Comparison of ENCODE assay signal across 8 mouse cellular contexts in the genomic region with DNA sequence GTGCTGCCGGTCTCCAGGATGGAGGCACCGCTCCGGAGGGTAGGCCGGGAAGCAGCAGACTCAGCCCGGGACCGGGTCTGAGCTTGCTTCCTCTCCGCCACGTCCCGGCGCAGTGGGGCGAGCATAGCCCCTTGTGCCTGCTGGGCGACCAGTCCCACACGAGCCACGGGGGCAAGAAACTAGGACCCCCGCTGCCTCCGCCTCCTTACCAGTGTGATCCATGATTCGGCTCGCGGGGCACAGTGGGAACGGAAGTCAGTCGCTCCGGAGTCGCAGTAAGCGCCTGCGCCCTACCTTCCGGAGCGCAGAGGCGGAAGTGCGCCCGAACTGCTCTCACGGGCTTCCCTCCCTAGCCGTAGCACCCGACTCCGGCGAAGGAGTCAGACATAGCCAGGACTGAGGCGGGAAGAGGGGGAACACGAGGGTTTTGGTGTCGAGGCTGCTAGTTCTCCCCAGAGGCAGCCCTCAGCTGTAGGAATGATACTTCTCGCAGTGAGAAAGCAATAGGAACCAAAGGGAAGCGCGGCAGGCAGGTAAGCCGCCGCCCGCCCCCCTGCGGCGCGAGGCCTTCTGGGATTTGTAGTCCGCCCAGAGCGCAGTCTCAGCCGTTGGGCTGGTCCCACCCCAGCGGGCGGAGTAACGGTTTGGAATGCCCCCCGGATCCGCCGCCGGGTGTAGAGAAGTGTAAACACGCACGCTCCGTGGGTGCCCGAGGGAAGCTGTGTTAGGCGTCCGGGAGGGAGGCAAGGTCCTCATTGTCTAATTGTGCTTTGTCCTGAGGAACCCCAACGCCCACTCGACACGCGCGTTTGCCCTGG. TPM values are rescaled to one million over a fixed set of nuclear protein-coding genes. Genes with fewer than 3 reads are reported as not detected.
DNase-seq lines count a peak whose midpoint lies in the region; ATAC-seq and TF ChIP-seq lines count a peak whose summit lies in the region.

A gene (minus strand): TSS at position 303 of the 818 bp plus-strand sequence.

- H3K27me3 ChIP-seq in forebrain, embryonic 10.5 days (ENCODE audit: poor library complexity, severe bottlenecking), result no peaks in the 10 kb centered on the region
- H3K27me3 ChIP-seq in heart, embryonic 15.5 days, result no peaks in the 10 kb centered on the region
- no peaks in the 10 kb centered on the region for H3K27me3 ChIP-seq in liver, embryonic 14.5 days (ENCODE audit: control insufficient read depth, insufficient read depth, low read length)
- H3K27me3 ChIP-seq in neural tube, embryonic 11.5 days (ENCODE audit: control insufficient read depth, insufficient read depth, low read length), result no peaks in the 10 kb centered on the region
- no peaks in the 10 kb centered on the region for H3K27me3 ChIP-seq in stomach, postnatal 0 days (ENCODE audit: control insufficient read depth, insufficient read depth, low read length)

- H3K4me3 ChIP-seq in forebrain, embryonic 10.5 days, result peak within 1 kb of the TSS; percentile 90
- H3K4me3 ChIP-seq in heart, embryonic 15.5 days, result peak within 1 kb of the TSS; percentile 96
- H3K4me3 ChIP-seq in liver, embryonic 14.5 days (ENCODE audit: insufficient read depth in 1 of 2, low read depth in 2 of 2, low read length in 2 of 2), result peak within 1 kb of the TSS; percentile 83 to 86
- peak within 1 kb of the TSS; percentile 91 for H3K4me3 ChIP-seq in neural tube, embryonic 11.5 days (ENCODE audit: low read depth, low read length)
- peak within 1 kb of the TSS; percentile 92 for H3K4me3 ChIP-seq in stomach, postnatal 0 days (ENCODE audit: low read depth, low read length)

- peak within 1 kb of the TSS; percentile 94 for H3K9ac ChIP-seq in heart, embryonic 15.5 days
- H3K9ac ChIP-seq in liver, embryonic 14.5 days (replicated peaks), result peak within 1 kb of the TSS; percentile 68
- H3K9ac ChIP-seq in neural tube, embryonic 11.5 days (ENCODE audit: low read length), result peak within 1 kb of the TSS; percentile 90
- H3K9ac ChIP-seq in stomach, postnatal 0 days (ENCODE audit: low read length), result peak within 1 kb of the TSS; percentile 88

- TF ChIP-seq CTCF in liver, embryonic 14.5 days (IDR thresholded peaks at IDR 0.05; ENCODE audit: low read depth), result no peak
- no peak for TF ChIP-seq CTCF in stomach, postnatal 0 days (IDR thresholded peaks at IDR 0.05; ENCODE audit: low read depth)

- peak; percentile 16; the same call in 1 of the 2 replicates for TF ChIP-seq EP300 in liver, embryonic 14.5 days (IDR thresholded peaks at IDR 0.05; ENCODE audit: low read depth)
- no peak for TF ChIP-seq EP300 in stomach, postnatal 0 days (optimal IDR thresholded peaks at IDR 0.05)

- peak; percentile 90 for ATAC-seq in CD4-positive, CD25-positive, alpha-beta regulatory T cell, adult 4 months
- peak; percentile 99 for ATAC-seq in heart, embryonic 15.5 days (replicated peaks; ENCODE audit: insufficient number of reproducible peaks, insufficient read depth, low FRiP score, low read depth)
- peak; percentile 99 for ATAC-seq in liver, embryonic 14.5 days (ENCODE audit: insufficient read depth)
- peak; percentile 97 for ATAC-seq in neural tube, embryonic 11.5 days (ENCODE audit: insufficient read depth, low FRiP score, low TSS enrichment)
- ATAC-seq in stomach, postnatal 0 days (ENCODE audit: low FRiP score, low TSS enrichment), result peak; percentile 99

- H3K4me1 ChIP-seq in forebrain, embryonic 10.5 days, result peaks cover 19% of the 10 kb centered on the region
- H3K4me1 ChIP-seq in heart, embryonic 15.5 days (replicated peaks), result peaks cover 13% of the 10 kb centered on the region
- H3K4me1 ChIP-seq in liver, embryonic 14.5 days (replicated peaks; ENCODE audit: control insufficient read depth in 2 of 2, insufficient read depth in 2 of 2, low read length in 1 of 2), result peaks cover 5 to 7% of the 10 kb centered on the region in 2 experiments; a peak in 3 of 4 replicates
- peaks cover 2% of the 10 kb centered on the region; the same call in 1 of the 2 replicates for H3K4me1 ChIP-seq in neural tube, embryonic 11.5 days (ENCODE audit: control insufficient read depth, insufficient read depth, low read length)
- no peaks in the 10 kb centered on the region for H3K4me1 ChIP-seq in stomach, postnatal 0 days (replicated peaks; ENCODE audit: control insufficient read depth, insufficient read depth)

- H3K4me2 ChIP-seq in heart, embryonic 15.5 days, result peak within 1 kb of the TSS; percentile 85
- peak within 1 kb of the TSS; percentile 95 for H3K4me2 ChIP-seq in liver, embryonic 14.5 days (ENCODE audit: low read depth)
- H3K4me2 ChIP-seq in neural tube, embryonic 11.5 days (ENCODE audit: low read depth), result peak within 1 kb of the TSS; percentile 70
- H3K4me2 ChIP-seq in stomach, postnatal 0 days (replicated peaks; ENCODE audit: low read depth), result peak within 1 kb of the TSS; percentile 78

- H3K36me3 ChIP-seq in forebrain, embryonic 10.5 days (replicated peaks), result peaks cover 4% of the 10 kb centered on the region
- H3K36me3 ChIP-seq in heart, embryonic 15.5 days, result peaks cover under 1% of the 10 kb centered on the region; the same call in 1 of the 2 replicates
- H3K36me3 ChIP-seq in liver, embryonic 14.5 days (replicated peaks; ENCODE audit: control insufficient read depth, insufficient read depth, low read depth), result no peaks in the 10 kb centered on the region
- H3K36me3 ChIP-seq in neural tube, embryonic 11.5 days (ENCODE audit: control insufficient read depth, insufficient read depth, low read length), result no peaks in the 10 kb centered on the region
- no peaks in the 10 kb centered on the region for H3K36me3 ChIP-seq in stomach, postnatal 0 days (ENCODE audit: control insufficient read depth, insufficient read depth, low read length)

- peak within 1 kb of the TSS; percentile 96 for H3K27ac ChIP-seq in forebrain, embryonic 10.5 days
- H3K27ac ChIP-seq in heart, embryonic 15.5 days, result peak within 1 kb of the TSS; percentile 88
- H3K27ac ChIP-seq in liver, embryonic 14.5 days, result peak within 1 kb of the TSS; percentile 7; the same call in 1 of the 2 replicates
- peak within 1 kb of the TSS; percentile 77 for H3K27ac ChIP-seq in neural tube, embryonic 11.5 days (ENCODE audit: low read depth, low read length)
- peak within 1 kb of the TSS; percentile 89 for H3K27ac ChIP-seq in stomach, postnatal 0 days (replicated peaks)

- under 1% methylated on average over 68 of the region's 68 CpGs for WGBS in forebrain, embryonic 10.5 days
- under 1% methylated on average over 68 of the region's 68 CpGs for WGBS in heart, embryonic 15.5 days
- WGBS in liver, embryonic 14.5 days (ENCODE audit: insufficient replicate concordance), result under 1% methylated on average over 68 of the region's 68 CpGs
- WGBS in neural tube, embryonic 11.5 days, result under 1% methylated on average over 65 of the region's 68 CpGs
- WGBS in stomach, postnatal 0 days, result under 1% methylated on average over 68 of the region's 68 CpGs

- DNase-seq in c-Kit-negative CD71-positive TER-119-positive erythroid progenitor cells, embryonic 14.5 days (ENCODE audit: low read depth, low spot score), result peak; percentile 82
- DNase-seq in forebrain, embryonic 10.5 days (ENCODE audit: extremely low spot score, low spot score), result peak; percentile 94
- DNase-seq in kidney, postnatal 25 days, result peak; percentile 95 to 97
- peak; percentile 82 to 84 (median 84) for DNase-seq in liver, embryonic 14.5 days (ENCODE audit: low read depth in 3 of 3, low spot score in 3 of 3)
- DNase-seq in neural tube, embryonic 11.5 days (ENCODE audit: low spot score), result peak; percentile 96
- DNase-seq in stomach, postnatal 0 days (ENCODE audit: low spot score), result peak; percentile 93

- no peaks in the 10 kb centered on the region for H3K9me3 ChIP-seq in forebrain, embryonic 10.5 days
- no peaks in the 10 kb centered on the region for H3K9me3 ChIP-seq in heart, embryonic 15.5 days (replicated peaks)
- no peaks in the 10 kb centered on the region for H3K9me3 ChIP-seq in liver, embryonic 14.5 days (ENCODE audit: control insufficient read depth, low read length)
- no peaks in the 10 kb centered on the region for H3K9me3 ChIP-seq in neural tube, embryonic 11.5 days (ENCODE audit: control insufficient read depth, low read length)
- H3K9me3 ChIP-seq in stomach, postnatal 0 days (ENCODE audit: control insufficient read depth, low read length), result no peaks in the 10 kb centered on the region

RNA-seq across cellular contexts. Expression of the gene that starts here (rescaled TPM):
- 10 to 100 TPM; 26.2 to 32.6 TPM for polyA plus RNA-seq in CD4-positive, CD25-positive, alpha-beta regulatory T cell, adult 4 months (2017; shearing (Covaris generic))
- polyA plus RNA-seq in forebrain, embryonic 10.5 days (2016; fragmentation: Nextera tagmentation; extraction: Ambion mirVana), result 16.7 and 19.2 TPM in 2 replicates
- 7.0 and 10.0 TPM in 2 replicates for polyA plus RNA-seq in heart, embryonic 15.5 days (2015; fragmentation: Nextera tagmentation; extraction: Ambion mirVana)
- 2.2 and 2.7 TPM in 2 replicates for polyA plus RNA-seq in liver, embryonic 14.5 days (2012; rRNA removed)
- 6.7 and 7.0 TPM in 2 replicates for polyA plus RNA-seq in liver, embryonic 14.5 days (2014; fragmentation: Nextera tagmentation; extraction: Ambion mirVana)
- 27.2 and 27.8 TPM in 2 replicates for polyA plus RNA-seq in neural tube, embryonic 11.5 days (2014; fragmentation: Nextera tagmentation; extraction: Ambion mirVana)
- 6.1 and 6.4 TPM in 2 replicates for polyA plus RNA-seq in stomach, postnatal 0 days (2015; fragmentation: Nextera tagmentation; extraction: Ambion mirVana)

Comparison
In these comparisons a context has a peak if more than half of its experiments do, and no peak if none do; other contexts are left out.
1. Peak in every context shown above with its lines: DNase-seq, ATAC-seq, H3K4me3 ChIP-seq and H3K27ac ChIP-seq.
2. H3K27ac ChIP-seq: peak in every context shown above with its lines; median percentile 96 in forebrain, embryonic 10.5 days; 89 in stomach, postnatal 0 days; 88 in heart, embryonic 15.5 days; 77 in neural tube, embryonic 11.5 days; 7 in liver, embryonic 14.5 days.